8 mouse cellular contexts compared by ENCODE assay signal in the genomic region with DNA sequence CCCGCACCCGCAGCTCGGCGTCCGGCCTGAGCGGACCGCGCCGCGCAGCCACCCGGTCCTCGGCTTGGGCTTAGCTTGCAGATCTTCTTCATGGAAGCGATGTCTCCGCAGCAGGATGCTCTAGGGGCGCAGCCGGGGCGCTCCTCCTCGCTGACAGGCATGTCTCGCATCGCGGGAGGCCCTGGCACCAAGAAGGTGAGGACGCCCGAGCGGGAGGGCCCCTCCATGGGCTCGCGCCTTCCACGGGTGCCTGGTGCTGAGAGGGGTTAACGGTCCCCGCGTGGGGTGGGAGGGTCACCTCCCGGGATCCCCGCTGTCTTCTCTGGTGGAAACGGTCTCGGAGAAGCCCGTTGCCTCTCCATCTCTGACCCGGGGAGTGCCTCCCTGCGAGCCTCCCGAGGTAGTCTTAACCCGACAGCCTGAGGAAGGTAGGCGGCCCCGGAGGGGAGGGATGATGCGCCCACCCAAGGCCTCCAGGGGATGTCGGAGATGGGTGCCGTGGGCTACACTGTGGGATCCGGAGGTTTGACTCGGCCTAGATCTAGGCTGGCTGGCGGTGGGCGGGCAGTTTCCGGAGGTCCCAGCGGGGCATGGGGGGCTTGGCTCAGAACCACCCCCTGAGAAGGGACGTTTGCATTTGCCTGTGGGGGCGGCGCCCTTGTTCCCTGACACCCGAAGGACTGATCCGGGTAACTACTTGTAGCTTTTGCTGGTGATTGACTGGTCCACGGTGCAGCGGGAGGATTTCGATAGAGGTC. TPM values are rescaled to one million over a fixed set of nuclear protein-coding genes. Genes with fewer than 3 reads are reported as not detected.
DNase-seq lines count a peak whose midpoint lies in the region; ATAC-seq lines count a peak whose summit lies in the region.

No protein-coding gene starts in this region.

- H3K27me3 ChIP-seq in forebrain, embryonic 15.5 days: 0 out of 2 replicates have a peak, but pooled peaks cover 6% of the 10 kb centered on the region

- peak overlapping the region; percentile 68 for H3K4me3 ChIP-seq in brown adipose tissue, adult 24 weeks (ENCODE audit: insufficient read depth, low read depth, low read length)
- H3K4me3 ChIP-seq in forebrain, embryonic 15.5 days: peak overlapping the region; percentile 89

- peak overlapping the region; percentile 95 for H3K4me2 ChIP-seq in forebrain, embryonic 15.5 days (replicated peaks)

- no peaks in the 10 kb centered on the region for H3K4me1 ChIP-seq in brown adipose tissue, adult 24 weeks (ENCODE audit: control insufficient read depth, insufficient read depth, insufficient read length, low read length)
- H3K4me1 ChIP-seq in forebrain, embryonic 15.5 days: peaks cover 26% of the 10 kb centered on the region

- under 1% methylated on average over 58 of the region's 58 CpGs for WGBS in forebrain, embryonic 15.5 days

- peak; percentile 68 for ATAC-seq in forebrain, embryonic 15.5 days (replicated peaks)

- intact Hi-C loops in heart, postnatal 36 days (cut with DNase I): loop anchor here (2.0 to 5.0 kb wide), 2 partner anchors 143 to 182 kb away; no protein-coding TSS in a partner anchor

- peak overlapping the region; percentile 80 for H3K9ac ChIP-seq in forebrain, embryonic 15.5 days (replicated peaks)

- H3K9me3 ChIP-seq in forebrain, embryonic 15.5 days: no peaks in the 10 kb centered on the region

- H3K36me3 ChIP-seq in forebrain, embryonic 15.5 days: no peaks in the 10 kb centered on the region

- no peak overlapping the region for H3K27ac ChIP-seq in brown adipose tissue, adult 24 weeks (replicated peaks; ENCODE audit: low read depth, low read length)
- peak overlapping the region; percentile 88 for H3K27ac ChIP-seq in forebrain, embryonic 15.5 days (replicated peaks)

- peak; percentile 56 for DNase-seq in R1 (ENCODE audit: low read depth, low spot score)
- peak; percentile 25 to 46 for DNase-seq in heart, postnatal 36 days
- peak; percentile 38 for DNase-seq in left cerebral cortex, adult 11 months (ENCODE audit: low spot score)
- peak; percentile 50 for DNase-seq in lung, postnatal 10 days
- peak; percentile 24 to 27 for DNase-seq in right cerebral cortex, postnatal 36 days (ENCODE audit: low spot score in 2 of 2)
- DNase-seq in MN1 (ENCODE audit: low spot score): no peak

RNA-seq across cellular contexts. Expression of gene Arhgap20, which starts 0.5 kb away (rescaled TPM):
- 2.2 and 2.3 TPM in 2 replicates for polyA plus RNA-seq in brown adipose tissue, adult 24 weeks (2012; ENCODE audit: insufficient read depth, insufficient read length, missing spikeins)
- 11.8 and 14.6 TPM in 2 replicates for polyA plus RNA-seq in forebrain, embryonic 15.5 days (2015; fragmentation: Nextera tagmentation; extraction: Ambion mirVana)
- total RNA-seq in heart, postnatal 36 days (2021): 10 to 100 TPM; 28.1 to 29.9 TPM
